Mouse (Mus musculus) 3T3-L1 (cell line): ENCODE results near the gene Tmem92.
A peak's percentile ranks its signal among the peaks of the same experiment; 100 is the strongest.
"Not testable (repeated sequence)": the region's sequence is repeated elsewhere in the genome, so short reads cannot be mapped to it uniquely, and the experiment has no call there.

Experiments
- DNase-seq: peaks from one replicate; pipeline ENCODE4 v3.0.0-alpha.2; 2015; ENCODE audit warnings: low read depth, low spot score

Tmem92 gene

DNA sequence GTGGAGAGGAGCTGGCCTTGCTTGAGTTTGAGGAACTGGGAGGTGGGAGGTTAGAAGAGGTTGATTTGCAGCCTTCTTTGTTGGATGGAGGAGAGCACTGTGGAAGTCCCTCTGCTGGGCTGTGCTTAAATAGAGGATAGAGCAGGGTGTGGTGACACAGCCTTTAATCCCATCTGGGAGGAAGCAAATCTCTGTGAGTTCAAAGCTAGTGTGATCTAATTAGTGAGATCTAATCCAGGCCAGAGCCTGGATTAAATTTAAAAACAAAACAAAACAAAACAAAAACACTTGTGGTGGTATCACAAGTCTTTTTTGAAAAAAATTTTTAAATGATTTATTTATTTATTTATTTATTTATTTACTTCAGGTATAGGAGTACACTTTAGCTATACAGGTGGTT lies at the start of gene Tmem92:
Gene Tmem92 (minus strand): TSS at position 101 of the 400 bp plus-strand sequence.
- no peak for DNase-seq

DNA sequence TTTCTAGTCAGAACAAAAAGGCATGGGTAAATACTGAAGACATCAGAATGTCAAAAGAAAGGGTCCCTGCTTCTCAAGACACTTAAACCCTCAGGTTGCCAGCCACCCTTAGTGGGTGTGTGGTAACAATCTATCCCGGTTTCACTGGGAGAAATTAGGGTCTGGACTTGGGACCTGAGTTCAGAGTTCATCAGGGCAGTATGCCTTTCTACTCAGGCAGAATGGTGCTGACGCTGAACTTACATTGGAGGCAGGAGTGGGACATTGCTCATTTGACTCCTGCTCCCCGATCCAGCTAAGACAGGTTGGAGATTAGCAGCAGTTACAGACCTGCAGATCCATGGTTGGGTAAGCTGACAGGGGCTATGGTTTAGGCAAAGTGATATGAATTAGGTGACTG lies 46.5 kb upstream of the Tmem92 start:
- no peak for DNase-seq

DNA sequence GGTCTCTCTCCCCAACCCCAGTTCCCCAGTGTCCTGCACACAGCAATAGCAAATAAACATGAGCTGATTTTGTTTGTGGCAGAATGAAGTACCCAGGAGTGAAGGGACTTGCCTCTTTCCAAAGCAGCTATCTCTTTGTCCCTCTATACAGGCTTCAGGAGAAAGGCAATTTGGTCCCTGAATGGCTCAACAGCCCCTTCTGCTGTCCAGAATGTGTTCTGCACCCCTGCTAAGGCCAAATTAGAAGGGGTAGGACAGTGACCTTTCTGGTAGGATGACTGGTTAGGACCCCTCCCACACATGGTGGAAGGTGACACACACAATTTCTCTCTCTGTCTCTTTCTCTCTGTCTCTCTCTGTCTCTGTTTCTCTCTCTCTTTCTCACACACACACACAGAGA lies 36.9 kb upstream of the Tmem92 start:
- peak; percentile 25 for DNase-seq

DNA sequence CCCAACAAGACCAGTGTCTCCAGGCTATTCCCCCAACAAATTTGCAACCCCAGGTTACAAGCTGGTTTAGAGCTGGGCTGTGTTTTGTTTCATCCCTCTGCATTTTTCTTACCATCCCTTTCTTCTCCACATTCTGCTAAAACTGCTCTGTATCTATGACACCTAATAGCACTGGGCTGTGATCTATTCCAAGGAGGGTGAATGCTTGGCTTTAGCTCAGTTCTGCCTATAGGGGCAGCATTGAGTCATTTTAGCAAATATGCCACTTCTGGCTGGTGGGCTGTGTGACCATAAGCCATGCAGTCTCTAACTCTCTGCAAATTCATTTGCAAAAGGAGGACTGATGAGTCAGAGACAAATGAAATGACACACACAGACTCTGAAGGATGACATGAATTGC lies 36.4 kb upstream of the Tmem92 start:
- DNase-seq: not testable (repeated sequence)

GRCm38 (mm10) chr11:94811537-94811936 lies 29.0 kb upstream of the Tmem92 start:
- not testable (repeated sequence) for DNase-seq

DNA sequence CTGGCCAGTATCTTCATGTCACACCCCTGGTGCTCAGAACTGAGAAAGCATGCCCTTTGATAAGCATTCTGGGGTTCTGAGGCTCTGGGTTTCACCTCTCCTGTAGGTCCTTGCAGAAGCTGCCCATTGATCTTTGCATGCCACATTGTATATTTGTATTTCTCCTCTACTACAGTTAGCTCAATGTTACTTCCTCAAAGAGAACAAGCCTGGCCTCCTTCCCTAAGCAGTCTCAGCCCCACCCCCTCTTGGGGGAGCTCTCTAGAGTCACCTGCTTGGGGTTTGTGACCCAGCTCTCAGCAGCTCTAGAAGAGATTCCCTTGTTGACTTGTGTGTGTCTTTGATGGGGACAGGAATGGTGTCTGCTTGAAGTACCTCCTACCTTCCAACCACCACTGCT lies 9.2 kb upstream of the Tmem92 start:
- DNase-seq: no peak

DNA sequence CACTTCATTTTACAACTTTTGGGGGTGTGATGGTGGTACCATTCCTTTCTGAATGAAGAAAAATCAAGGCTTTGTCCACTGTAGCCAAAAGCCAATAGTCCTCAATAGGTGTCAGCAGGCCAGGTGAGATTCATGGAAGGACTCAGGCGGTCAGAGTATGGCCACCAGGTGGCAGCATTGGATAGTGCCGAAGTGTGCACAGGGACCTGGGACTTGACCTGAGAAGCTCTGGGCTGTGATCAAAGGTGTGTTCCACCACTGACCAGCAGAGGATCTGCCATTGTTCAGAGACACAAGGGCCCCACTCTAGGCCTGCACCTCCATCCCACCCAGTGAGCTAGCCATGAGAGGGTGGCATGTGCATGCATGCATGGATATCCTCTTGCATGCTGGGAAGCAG lies 2.7 kb upstream of the Tmem92 start:
- peak; percentile 31 for DNase-seq

- DNase-seq: no peak
Measured at GRCm38 (mm10) chr11:94774887-94775497, 7.5 kb downstream of the Tmem92 start.

DNA sequence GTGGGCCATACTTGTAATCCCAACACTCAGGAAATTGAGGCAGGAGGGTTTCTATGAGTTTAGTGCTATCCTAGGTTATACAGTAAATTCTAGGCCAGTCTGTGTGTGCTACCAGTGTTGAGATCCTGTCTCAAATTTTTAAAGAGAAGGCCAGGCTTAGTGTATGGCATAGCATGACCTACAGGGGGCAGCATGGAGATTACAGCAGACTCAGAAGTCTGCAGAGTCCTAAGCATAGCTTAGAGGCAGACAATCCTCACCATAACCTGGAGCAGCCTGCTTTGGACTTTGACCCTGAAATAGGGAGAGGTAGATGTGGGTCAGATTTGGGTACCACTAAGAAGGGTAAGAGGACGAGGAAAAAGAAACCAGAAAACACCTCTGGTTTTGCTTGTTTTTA lies 8.7 kb downstream of the Tmem92 start:
- DNase-seq: peak; percentile 39

GRCm38 (mm10) chr11:94772363-94773055 lies 10.0 kb downstream of the Tmem92 start:
- DNase-seq: no peak

DNA sequence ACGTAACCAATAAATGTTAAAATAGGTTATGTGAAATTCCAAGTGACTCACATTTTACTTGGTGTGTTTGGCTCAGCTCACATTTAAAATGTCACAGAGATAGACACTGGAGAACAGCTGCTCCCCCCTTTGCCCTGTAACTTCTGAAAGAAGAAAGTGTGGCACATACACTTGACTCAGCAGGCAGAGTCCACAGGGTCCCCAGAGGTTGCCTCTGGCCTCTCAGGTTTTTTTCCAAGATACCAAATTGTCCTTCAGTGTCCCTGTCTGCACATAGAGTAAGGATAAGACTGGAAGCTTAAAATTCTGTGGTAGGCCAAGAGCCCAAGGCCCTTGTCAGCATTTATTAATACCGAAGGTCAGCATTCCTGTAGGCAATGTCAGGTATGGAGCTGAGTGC lies 15.3 kb downstream of the Tmem92 start:
- no peak for DNase-seq

DNA sequence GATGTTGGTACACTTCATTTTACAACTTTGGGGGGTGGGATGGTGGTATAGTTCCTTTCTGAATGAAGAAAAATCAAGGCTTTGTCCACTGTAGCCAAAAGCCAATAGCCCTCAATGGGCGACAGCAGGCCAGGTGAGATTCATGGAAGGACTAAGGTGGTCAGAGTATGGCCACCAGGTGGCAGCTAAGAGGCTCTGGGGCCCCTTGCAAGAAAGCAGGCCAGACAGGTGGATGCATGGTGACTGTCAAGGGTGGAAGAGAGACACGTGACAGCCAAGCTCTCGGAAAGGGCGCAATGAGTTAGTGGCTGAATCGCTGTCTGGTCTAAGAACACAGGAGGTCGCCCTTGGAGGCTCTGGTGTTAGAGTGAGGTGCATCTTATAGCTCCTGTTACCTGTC lies 19.7 kb downstream of the Tmem92 start:
- DNase-seq: no peak

- DNase-seq: no peak
Measured at GRCm38 (mm10) chr11:94762281-94762680, 20.2 kb downstream of the Tmem92 start.

DNA sequence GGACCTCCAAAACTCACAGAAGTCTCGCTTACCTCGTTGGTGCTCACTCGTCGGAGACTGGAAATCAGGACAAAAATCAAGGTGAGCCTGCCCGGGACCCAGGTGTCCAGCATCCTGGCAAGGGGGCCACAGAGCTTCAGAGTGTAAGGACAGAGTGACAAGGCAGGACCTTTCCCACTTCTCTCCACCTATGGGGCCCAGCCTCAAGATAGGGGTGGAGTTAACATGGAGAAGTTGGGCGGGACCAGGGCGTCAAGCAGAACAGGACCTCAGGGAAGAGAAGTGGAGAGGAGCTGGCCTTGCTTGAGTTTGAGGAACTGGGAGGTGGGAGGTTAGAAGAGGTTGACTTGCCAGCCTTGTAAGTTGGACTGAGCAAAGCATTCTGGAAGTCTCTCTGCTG lies 21.7 kb downstream of the Tmem92 start:
- DNase-seq: no peak

DNA sequence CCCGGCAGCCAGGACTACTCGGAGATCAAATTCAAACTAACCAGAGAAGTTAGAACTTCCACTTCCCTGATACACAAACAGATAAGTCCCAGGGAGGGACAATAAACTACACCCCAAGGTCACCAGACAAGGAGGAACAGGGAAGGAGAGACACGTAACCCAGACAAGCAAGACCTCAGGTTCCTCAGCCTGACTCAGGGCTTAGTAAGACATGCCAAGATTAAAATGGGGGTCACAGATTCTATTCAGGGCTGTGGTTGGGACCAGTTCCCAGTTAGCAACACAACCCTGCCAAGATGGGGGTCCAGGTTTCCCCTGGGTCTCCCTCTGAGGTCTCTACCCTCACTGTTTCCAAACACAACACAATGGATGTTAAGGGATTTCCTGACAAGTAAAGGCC lies 22.1 kb downstream of the Tmem92 start:
- DNase-seq: no peak

- DNase-seq: no peak
Measured at GRCm38 (mm10) chr11:94759916-94760315, 22.6 kb downstream of the Tmem92 start.

DNA sequence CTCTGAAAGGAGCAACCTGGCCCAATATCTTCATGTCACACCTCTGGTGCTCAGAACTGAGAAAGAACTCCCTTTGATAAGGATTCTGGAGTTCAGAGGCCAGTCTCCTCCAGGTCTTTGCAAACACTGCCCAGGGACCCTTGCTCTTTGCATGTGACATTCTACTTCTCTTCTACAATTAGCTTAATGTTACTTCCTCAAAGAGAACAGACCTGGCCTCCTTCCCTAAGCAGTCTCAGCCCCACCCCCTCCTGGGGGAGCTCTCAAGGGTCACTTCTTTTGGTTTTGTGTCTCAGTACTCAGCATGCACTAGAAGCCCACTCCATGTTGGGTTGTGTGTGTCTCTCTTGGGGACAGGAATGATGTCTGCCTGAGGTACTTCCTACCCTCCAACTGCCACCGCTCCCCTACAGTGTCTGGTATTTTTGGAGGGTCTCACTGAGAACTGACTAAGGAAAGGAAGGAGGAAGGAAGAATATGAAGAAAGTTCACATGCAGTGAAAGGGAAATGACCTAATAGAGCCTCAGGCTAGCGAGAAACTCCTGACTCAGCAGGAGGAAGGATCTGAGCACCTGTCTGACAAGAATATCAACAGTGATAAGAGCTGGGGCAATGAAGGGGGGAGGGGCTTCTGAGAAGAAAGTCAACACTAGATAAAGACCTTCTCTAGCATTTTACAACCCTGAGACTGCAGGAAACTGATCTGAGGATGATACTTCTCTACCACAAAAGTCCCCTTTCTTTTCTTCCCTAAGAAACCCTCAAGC lies 29.4 kb downstream of the Tmem92 start:
- DNase-seq: no peak

DNA sequence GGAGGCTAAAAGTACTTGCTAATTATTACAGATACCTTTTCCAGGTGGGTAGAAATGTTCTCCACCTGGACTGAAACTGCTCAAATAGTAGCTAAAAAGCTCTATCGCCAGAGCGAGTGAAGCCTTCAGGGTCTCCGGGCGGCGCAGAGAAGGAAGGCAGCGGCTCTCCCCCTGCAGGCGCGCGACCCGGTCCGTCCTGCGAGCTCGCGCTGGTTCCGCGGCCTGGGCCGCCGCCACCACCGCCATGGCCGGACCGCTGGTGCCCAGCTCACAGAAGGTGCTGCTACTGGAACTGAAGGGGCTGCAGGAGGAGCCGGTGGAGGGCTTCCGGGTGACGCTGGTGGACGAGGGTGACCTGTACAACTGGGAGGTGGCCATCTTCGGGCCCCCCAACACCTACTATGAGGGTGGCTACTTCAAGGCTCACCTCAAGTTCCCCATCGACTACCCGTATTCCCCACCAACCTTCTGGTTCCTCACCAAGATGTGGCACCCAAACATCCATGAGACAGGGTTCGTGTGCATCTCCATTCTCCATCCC lies 40.7 kb downstream of the Tmem92 start, which contains the start of gene Cdc34b:
Gene Cdc34b (plus strand): TSS at position 51 of the 541 bp plus-strand sequence.
- DNase-seq: no peak

GRCm38 (mm10) chr11:94735746-94736145 lies 46.8 kb downstream of the Tmem92 start:
- DNase-seq: no peak

DNA sequence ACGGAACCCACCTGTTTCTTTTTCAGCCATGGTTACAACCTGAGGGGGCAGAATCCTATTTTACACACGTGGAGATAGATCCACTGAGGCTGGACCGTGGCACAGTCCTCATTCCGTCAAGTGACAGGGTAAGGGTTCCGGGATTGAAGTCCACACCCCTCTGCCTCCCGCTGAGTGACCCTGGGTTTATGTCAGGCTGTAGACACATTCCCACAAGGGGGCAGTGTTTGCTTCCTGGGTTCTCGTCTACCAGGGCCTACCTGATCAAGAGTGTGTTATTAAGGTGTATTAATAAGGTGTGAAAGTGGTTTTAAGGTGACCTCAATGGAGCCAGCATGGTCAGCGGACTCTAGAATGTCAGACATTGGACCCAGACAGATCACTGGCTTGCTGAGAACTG lies 49.7 kb downstream of the Tmem92 start:
- peak; percentile 46 for DNase-seq

- DNase-seq: no peak
Measured at GRCm38 (mm10) chr11:94731229-94731628, 51.3 kb downstream of the Tmem92 start.

DNA sequence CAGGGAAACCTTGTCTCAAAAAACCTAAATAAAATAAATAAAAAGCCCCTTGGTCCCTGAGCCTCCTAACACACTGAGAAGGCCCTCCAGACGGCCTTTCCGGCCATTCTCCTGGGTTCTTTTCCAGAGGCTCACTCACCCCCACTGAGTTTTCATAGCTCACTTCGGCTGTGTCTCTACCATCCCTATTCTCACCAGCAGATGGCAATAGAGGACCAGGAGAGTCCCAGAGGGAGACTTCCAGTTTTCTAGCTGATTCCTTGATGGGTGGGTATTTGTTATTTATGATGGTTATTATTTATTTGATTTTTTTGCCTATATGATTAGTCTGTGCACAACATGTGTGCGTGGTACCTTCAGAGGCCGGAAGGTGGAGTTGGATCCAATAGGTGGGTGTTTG lies 52.2 kb downstream of the Tmem92 start:
- peak; percentile 87 for DNase-seq
